Mouse (Mus musculus) ES-E14 (cell line): ENCODE results near the gene Rnf7.

Source experiments
- HCFC1 ChIP-seq: IDR thresholded peaks from 2 replicates; pipeline ENCODE4 v1.6.1; 2012; ENCODE audit warnings: low read length, inconsistent platforms, borderline replicate concordance; ENCODE audit not compliant: insufficient read depth
- MAFK ChIP-seq: IDR thresholded peaks from 2 replicates; pipeline ENCODE4 v1.6.1; 2014; ENCODE audit warnings: mild to moderate bottlenecking, low read depth, low read length, inconsistent platforms; ENCODE audit not compliant: insufficient read depth
- ZC3H11A ChIP-seq: IDR thresholded peaks from 2 replicates; pipeline ENCODE4 v1.6.1; 2012; ENCODE audit warnings: low read depth, mild to moderate bottlenecking, inconsistent platforms, low read length, borderline replicate concordance
- ZNF384 ChIP-seq: IDR thresholded peaks from 2 replicates; pipeline ENCODE4 v1.6.1; 2012; ENCODE audit warnings: low read depth, low read length, inconsistent platforms

DNA sequence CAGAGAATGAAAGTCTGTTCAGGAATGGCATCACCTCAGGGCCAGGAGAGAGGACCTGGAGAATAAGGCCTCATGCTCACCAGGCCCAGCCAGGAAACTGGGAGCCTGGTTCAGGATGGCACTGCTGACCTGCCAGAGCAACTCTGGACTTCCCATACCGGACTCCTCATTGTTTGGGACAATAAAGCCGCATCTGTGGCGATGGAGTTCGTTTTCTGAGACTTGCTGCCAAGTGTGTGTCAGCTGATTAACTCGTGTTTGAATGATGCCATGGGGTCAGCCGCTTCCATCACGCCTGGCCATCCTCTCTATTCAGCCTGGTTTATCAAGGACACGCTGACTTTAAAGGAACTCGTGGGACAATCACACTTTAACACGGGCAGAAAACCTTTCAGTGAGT is 14.8 kb downstream of the Rnf7 start:
- TF ChIP-seq ZC3H11A, result no peak
- TF ChIP-seq ZNF384, result no peak
- TF ChIP-seq MAFK, result no peak
- no peak for TF ChIP-seq HCFC1
